Mouse (Mus musculus) hindlimb bud, embryonic 11.5 days (tissue): ENCODE data around the gene Gm14851.
"Not testable (repeated sequence)": the region's sequence is repeated elsewhere in the genome, so short reads cannot be mapped to it uniquely, and the experiment has no call there.

ENCODE experiments used
- DNase-seq: peaks from one replicate; pipeline ENCODE4 v3.0.0-alpha.2; 2012; ENCODE audit warnings: low read depth, low spot score; ENCODE audit errors: extremely low spot score

Gm14851 gene

GRCm38 (mm10) chr8:21095950-21096349, at the start of gene Gm14851:
TSS of gene Gm14851 (minus strand) at chr8:21096050.
- not testable (repeated sequence) for DNase-seq

DNA sequence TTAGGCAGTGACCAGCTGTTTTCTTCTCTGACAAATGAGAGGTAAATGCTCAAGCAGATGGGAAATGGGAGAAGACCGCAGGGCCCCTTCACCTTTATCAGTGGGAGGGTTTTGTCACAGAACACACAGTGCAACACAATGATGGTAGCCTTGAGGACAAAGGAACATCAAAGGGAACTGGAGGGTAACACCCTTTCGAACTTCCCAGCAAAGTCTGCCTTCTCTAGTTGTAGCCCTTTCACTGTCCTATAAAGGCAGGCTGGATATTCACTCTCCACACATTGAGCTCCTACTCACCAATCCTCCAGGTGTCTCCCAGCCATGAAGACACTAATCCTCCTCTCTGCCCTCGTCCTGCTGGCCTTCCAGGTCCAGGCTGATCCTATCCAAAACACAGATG, 38.5 kb upstream of the Gm14851 start, which contains the start of gene Defa30:
Defa30 (plus strand) TSS at position 301 of the 400 bp plus-strand sequence.
- not testable (repeated sequence) for DNase-seq

DNA sequence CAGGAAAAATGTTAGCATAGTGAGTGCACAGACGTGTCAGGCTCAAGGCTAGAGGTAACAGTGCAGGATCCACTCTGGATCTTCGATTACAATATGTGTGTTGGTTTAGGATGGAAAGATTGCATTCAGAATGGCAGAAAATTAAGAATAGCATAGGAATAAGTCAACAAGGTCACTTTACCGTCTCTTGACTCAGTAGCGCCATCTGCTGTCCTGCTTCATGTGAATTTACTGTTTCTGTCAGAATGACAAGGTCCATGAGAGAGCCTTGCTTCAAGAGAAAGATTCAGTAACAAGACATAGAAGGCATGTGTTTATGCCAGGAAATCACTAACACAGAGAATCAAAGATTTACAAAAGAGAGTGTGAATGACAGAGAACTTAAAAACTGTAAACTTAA, 2.7 kb downstream of the Gm14851 start:
- peak; percentile 39 for DNase-seq

DNA sequence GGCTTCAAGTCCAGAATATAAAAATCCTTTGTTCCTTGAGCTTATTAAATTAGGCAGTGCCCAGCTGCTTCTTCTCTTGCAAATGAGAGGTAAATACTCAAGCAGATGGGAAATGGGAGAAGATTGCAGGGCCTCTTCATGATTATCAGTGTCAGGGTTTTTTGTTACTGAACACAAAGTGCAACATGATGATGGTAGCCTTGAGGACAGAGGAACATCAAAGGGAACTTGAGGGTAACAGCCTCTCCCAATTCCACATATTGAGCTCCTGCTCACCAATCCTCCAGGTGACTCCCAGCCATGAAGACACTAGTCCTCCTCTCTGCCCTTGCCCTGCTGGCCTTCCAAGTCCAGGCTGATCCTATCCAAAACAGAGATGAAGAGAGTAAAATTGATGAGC, 11.7 kb downstream of the Gm14851 start, which contains the start of gene Defa25:
Defa25 (plus strand) TSS at position 301 of the 400 bp plus-strand sequence.
- not testable (repeated sequence) for DNase-seq

GRCm38 (mm10) chr8:21064738-21065137, 31.1 kb downstream of the Gm14851 start, which contains the start of gene Defa35:
TSS of gene Defa35 (plus strand) at chr8:21065038.
- not testable (repeated sequence) for DNase-seq

DNA sequence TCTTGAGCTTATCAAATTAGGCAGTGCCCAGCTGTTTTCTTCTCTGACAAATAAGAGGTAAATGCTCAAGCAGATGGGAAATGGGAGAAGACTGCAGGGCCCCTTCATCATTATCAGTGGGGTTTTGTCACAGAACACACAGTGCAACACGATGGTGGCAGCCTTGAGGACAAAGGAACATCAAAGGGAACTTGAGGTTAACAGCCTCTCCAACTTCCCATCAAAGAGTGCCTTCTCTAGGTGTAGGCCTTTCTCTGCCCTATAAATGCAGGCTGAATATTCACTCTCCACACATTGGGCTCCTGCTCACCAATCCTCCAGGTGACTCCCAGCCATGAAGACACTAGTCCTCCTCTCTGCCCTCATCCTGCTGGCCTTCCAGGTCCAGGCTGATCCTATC, 41.1 kb downstream of the Gm14851 start, which contains the start of gene Defa23:
Defa23 (plus strand) TSS at position 301 of the 400 bp plus-strand sequence.
- not testable (repeated sequence) for DNase-seq
